Mouse (Mus musculus) cerebellum, adult 2 months (tissue): ENCODE measurements around the gene Fhl2. TPM values are rescaled to one million over a fixed set of nuclear protein-coding genes. Genes with fewer than 3 reads are reported as not detected.
"Not testable (repeated sequence)": the region's sequence is repeated elsewhere in the genome, so short reads cannot be mapped to it uniquely, and the experiment has no call there.

Experiments
- DNase-seq, 2 experiments: peaks; one replicate each; pipeline ENCODE4 v3.0.0; 2021
- H3K27ac ChIP-seq: fragments of 200-500 bp; 2 replicates; pipeline ENCODE4 v1.5.1; 2012; ENCODE audit warnings: low read length, control low read depth, inconsistent platforms; ENCODE audit not compliant: insufficient read depth
- H3K27me3 ChIP-seq: fragments of 200-500 bp; 2 replicates; pipeline ENCODE4 v1.6.1; 2012; ENCODE audit warnings: inconsistent platforms, mild to moderate bottlenecking, low read length, moderate library complexity; ENCODE audit not compliant: control insufficient read depth, insufficient read depth
- H3K4me1 ChIP-seq: fragments of 200-500 bp; 2 replicates; pipeline ENCODE4 v1.6.1; 2011; ENCODE audit warnings: low read length; ENCODE audit not compliant: control insufficient read depth, insufficient read depth
- H3K4me3 ChIP-seq: fragments of 200-500 bp; replicated peaks from 2 replicates; pipeline ENCODE3; 2011; ENCODE audit warnings: mild to moderate bottlenecking, low read depth, low read length, control low read depth; ENCODE audit not compliant: insufficient read depth
- CTCF ChIP-seq: fragments of 200-500 bp; IDR thresholded peaks from 2 replicates; pipeline ENCODE4 v1.5.1; 2011; ENCODE audit warnings: low read depth, mild to moderate bottlenecking, control low read depth, low read length, moderate library complexity, borderline replicate concordance; ENCODE audit not compliant: insufficient read depth
- POLR2A ChIP-seq: fragments of 200-500 bp; IDR thresholded peaks from 2 replicates; pipeline ENCODE4 v1.6.1; 2011; ENCODE audit warnings: low read length, control low read depth, borderline replicate concordance; ENCODE audit not compliant: insufficient read depth
- WGBS: fragments of 180-500 bp; shearing (Covaris S2); methylation state at CpG from one replicate; pipeline ENCODE4 v1.1.7; 2018; 5-methylcytosine and 5-hydroxymethylcytosine counted together
- polyA plus RNA-seq: library from polyadenylated mRNA; depleted of rRNA; stranded (reverse); fragments of >200 nt; gene quantifications from 2 replicates; pipeline ENCODE4 v1.2.3, GENCODE M21; 2012

Fhl2 gene
- polyA plus RNA-seq, 1 experiment, result 6.2 TPM

GRCm38 (mm10) chr1:43191078-43191477 is 5.7 kb downstream of the Fhl2 start:
- TF ChIP-seq CTCF (no peak), POLR2A (no peak)
- H3K27ac ChIP-seq, result no peak overlapping the region
- no peak overlapping the region for H3K4me3 ChIP-seq
- no peaks in the 10 kb centered on the region for H3K27me3 ChIP-seq
- DNase-seq, result no peak
- 71% methylated on average over 8 of the region's 8 CpGs for WGBS
- no peaks in the 10 kb centered on the region for H3K4me1 ChIP-seq

GRCm38 (mm10) chr1:43188893-43189292 is 7.9 kb downstream of the Fhl2 start:
- not testable (repeated sequence) for H3K4me1 ChIP-seq, H3K27ac ChIP-seq, H3K4me3 ChIP-seq, DNase-seq, H3K27me3 ChIP-seq
- 93% methylated on average over 12 of the region's 16 CpGs for WGBS

GRCm38 (mm10) chr1:43186334-43186733 is 10.4 kb downstream of the Fhl2 start:
- no peak overlapping the region for H3K27ac ChIP-seq
- no peak for DNase-seq
- no peaks in the 10 kb centered on the region for H3K4me1 ChIP-seq
- TF ChIP-seq CTCF, result no peak
- no peak for TF ChIP-seq POLR2A
- no peak overlapping the region for H3K4me3 ChIP-seq
- 20% methylated on average over 7 of the region's 7 CpGs for WGBS
- no peaks in the 10 kb centered on the region for H3K27me3 ChIP-seq

GRCm38 (mm10) chr1:43180912-43181311 is 15.9 kb downstream of the Fhl2 start:
- no peak overlapping the region for H3K4me3 ChIP-seq
- 82% methylated on average over 6 of the region's 6 CpGs for WGBS
- H3K4me1 ChIP-seq, result no peaks in the 10 kb centered on the region
- DNase-seq, result no peak
- H3K27me3 ChIP-seq, result no peaks in the 10 kb centered on the region
- H3K27ac ChIP-seq, result no peak overlapping the region
- TF ChIP-seq CTCF (no peak), POLR2A (no peak)

- H3K27ac ChIP-seq, result no peak overlapping the region
- H3K4me1 ChIP-seq, result no peaks in the 10 kb centered on the region
- 94% methylated on average over 1 of the region's 1 CpGs for WGBS
- no peak for DNase-seq
- H3K27me3 ChIP-seq, result no peaks in the 10 kb centered on the region
- H3K4me3 ChIP-seq, result no peak overlapping the region
- no peak for TF ChIP-seq POLR2A
- TF ChIP-seq CTCF, result no peak
Measured at GRCm38 (mm10) chr1:43178780-43179179, 18.0 kb downstream of the Fhl2 start.

GRCm38 (mm10) chr1:43178378-43178777 is 18.4 kb downstream of the Fhl2 start:
- H3K27me3 ChIP-seq, result no peaks in the 10 kb centered on the region
- DNase-seq, result no peak
- no peak overlapping the region for H3K4me3 ChIP-seq
- no peak overlapping the region for H3K27ac ChIP-seq
- no peaks in the 10 kb centered on the region for H3K4me1 ChIP-seq
- TF ChIP-seq POLR2A, result no peak
- no peak for TF ChIP-seq CTCF
- WGBS, result 85% methylated on average over 6 of the region's 6 CpGs

- WGBS, result 52% methylated on average over 7 of the region's 7 CpGs
- Histone ChIP-seq H3K27me3 (no peaks in the 10 kb centered on the region), H3K4me1 (no peaks in the 10 kb centered on the region), H3K27ac (no peak overlapping the region), H3K4me3 (no peak overlapping the region)
- no peak for TF ChIP-seq POLR2A
- no peak for TF ChIP-seq CTCF
- no peak for DNase-seq
Measured at GRCm38 (mm10) chr1:43173283-43174226, 23.2 kb downstream of the Fhl2 start.

- TF ChIP-seq POLR2A (no peak), CTCF (no peak)
- no peaks in the 10 kb centered on the region for H3K27me3 ChIP-seq
- no peaks in the 10 kb centered on the region for H3K4me1 ChIP-seq
- no peak overlapping the region for H3K27ac ChIP-seq
- H3K4me3 ChIP-seq, result no peak overlapping the region
- no peak for DNase-seq
- WGBS, result 86% methylated on average over 6 of the region's 6 CpGs
Measured at GRCm38 (mm10) chr1:43171816-43172215, 25.0 kb downstream of the Fhl2 start.
